Mouse (Mus musculus) hindbrain, embryonic 16.5 days (tissue): Measurements from ENCODE around the gene Pfdn2. TPM values are rescaled to one million over a fixed set of nuclear protein-coding genes. Genes with fewer than 3 reads are reported as not detected.

ENCODE experiments used
- ATAC-seq: fragments of 200-750 bp; cut with Nextera tagmentation; 2 replicates; pipeline ENCODE4 v1.8.0; 2017; ENCODE audit warnings: moderate TSS enrichment, moderate library complexity
- H3K27ac ChIP-seq: fragments of 300-500 bp; sonication (generic); 2 replicates; pipeline ENCODE4 v1.5.1; 2014; ENCODE audit warnings: low read depth, mild to moderate bottlenecking, control low read depth, low read length, moderate library complexity
- H3K27me3 ChIP-seq: fragments of 300-500 bp; sonication (generic); replicated peaks from 2 replicates; pipeline ENCODE4 v1.6.1; 2014; ENCODE audit warnings: low read length; ENCODE audit not compliant: control insufficient read depth, insufficient read depth
- H3K36me3 ChIP-seq: fragments of 300-500 bp; sonication (generic); 2 replicates; pipeline ENCODE4 v1.6.1; 2014; ENCODE audit warnings: mild to moderate bottlenecking, low read length, moderate library complexity, mixed read lengths; ENCODE audit not compliant: control insufficient read depth, insufficient read depth
- H3K4me1 ChIP-seq: fragments of 300-500 bp; sonication (generic); 2 replicates; pipeline ENCODE4 v1.6.1; 2014; ENCODE audit warnings: low read depth, low read length; ENCODE audit not compliant: control insufficient read depth, insufficient read depth
- H3K4me2 ChIP-seq: fragments of 300-500 bp; sonication (generic); 2 replicates; pipeline ENCODE4 v1.6.1; 2014; ENCODE audit warnings: mild to moderate bottlenecking, low read length, control low read depth, moderate library complexity
- H3K4me3 ChIP-seq: fragments of 300-500 bp; sonication (generic); 2 replicates; pipeline ENCODE4 v1.5.1; 2014; ENCODE audit warnings: mild to moderate bottlenecking, low read length, control low read depth, moderate library complexity
- H3K9ac ChIP-seq: fragments of 300-500 bp; sonication (generic); 2 replicates; pipeline ENCODE4 v1.6.1; 2014; ENCODE audit warnings: low read depth, mild to moderate bottlenecking, control low read depth, low read length, moderate library complexity
- H3K9me3 ChIP-seq: fragments of 300-500 bp; sonication (generic); 2 replicates; pipeline ENCODE4 v1.6.1; 2014; ENCODE audit warnings: mild to moderate bottlenecking, low read length, moderate library complexity; ENCODE audit not compliant: control insufficient read depth
- WGBS: fragments of 180-500 bp; shearing (Covaris S2); extraction: QIAGEN DNeasy Blood & Tissue Kit; methylation state at CpG from one replicate; pipeline ENCODE4 v1.1.7; 2014; 5-methylcytosine and 5-hydroxymethylcytosine counted together
- polyA plus RNA-seq: library from polyadenylated mRNA; unstranded; fragments of >200 nt; fragmentation: Nextera tagmentation; extraction: Ambion mirVana; gene quantifications from 2 replicates; pipeline ENCODE4 v1.2.1, GENCODE M21; 2015

Gene Pfdn2
- polyA plus RNA-seq, 1 experiment from 2014 or later, result 143 TPM

DNA sequence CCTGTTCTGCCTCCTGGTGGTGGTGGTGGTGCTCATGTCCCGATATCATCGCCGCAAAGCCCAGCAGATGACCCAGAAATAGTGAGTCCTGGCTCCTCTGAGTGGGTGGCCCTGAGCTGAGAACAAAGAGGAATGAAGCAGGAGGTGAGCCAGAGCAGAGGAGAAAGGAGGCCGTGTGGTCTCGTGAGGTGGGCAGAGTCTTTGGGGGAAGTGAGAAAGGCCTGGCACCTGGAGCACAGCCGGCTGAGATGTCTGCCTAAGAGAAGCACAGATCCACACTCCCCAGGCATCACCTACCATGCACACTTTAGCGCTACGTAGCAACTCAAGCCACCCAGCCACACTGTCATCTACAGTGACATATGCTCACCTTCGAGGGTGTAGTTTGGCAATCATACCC, 39.7 kb downstream of the Pfdn2 start:
- ATAC-seq, result no peak
- H3K9me3 ChIP-seq, result no peaks in the 10 kb centered on the region
- H3K27ac ChIP-seq, result no peak overlapping the region
- H3K27me3 ChIP-seq, result no peaks in the 10 kb centered on the region
- H3K36me3 ChIP-seq, result no peaks in the 10 kb centered on the region
- WGBS, result 65% methylated on average over 9 of the region's 9 CpGs
- H3K4me1 ChIP-seq, result peaks cover 2% of the 10 kb centered on the region; the same call in 1 of the 2 replicates
- no peak overlapping the region for H3K4me2 ChIP-seq
- no peak overlapping the region for H3K4me3 ChIP-seq
- no peak overlapping the region for H3K9ac ChIP-seq

DNA sequence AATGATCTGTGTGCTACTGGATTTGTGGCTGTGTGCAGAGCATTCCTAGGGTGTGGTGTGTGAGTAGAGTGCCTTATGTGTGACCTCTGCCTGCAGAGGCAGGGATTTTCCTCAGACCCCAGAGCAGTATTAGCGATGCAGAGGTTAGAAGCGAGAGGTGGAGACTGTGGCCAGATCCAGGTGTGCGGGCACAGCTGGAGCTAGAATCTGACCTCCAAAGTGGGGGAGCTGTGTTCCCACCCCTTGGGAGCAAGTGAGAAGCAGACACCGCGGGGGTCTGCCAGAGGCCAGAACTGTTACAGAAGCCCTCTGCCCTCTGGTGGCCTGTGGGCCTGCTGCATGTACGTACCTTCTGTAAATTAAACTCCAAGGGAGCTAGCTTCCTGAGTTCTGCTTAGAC, 41.6 kb downstream of the Pfdn2 start:
- Histone ChIP-seq H3K27ac (no peak overlapping the region), H3K27me3 (no peaks in the 10 kb centered on the region), H3K9me3 (no peaks in the 10 kb centered on the region), H3K36me3 (no peaks in the 10 kb centered on the region), H3K4me2 (no peak overlapping the region), H3K9ac (no peak overlapping the region), H3K4me1 (no peaks in the 10 kb centered on the region), H3K4me3 (no peak overlapping the region)
- 22% methylated on average over 6 of the region's 6 CpGs for WGBS
- ATAC-seq, result no peak; the same call in 1 of the 2 replicates

DNA sequence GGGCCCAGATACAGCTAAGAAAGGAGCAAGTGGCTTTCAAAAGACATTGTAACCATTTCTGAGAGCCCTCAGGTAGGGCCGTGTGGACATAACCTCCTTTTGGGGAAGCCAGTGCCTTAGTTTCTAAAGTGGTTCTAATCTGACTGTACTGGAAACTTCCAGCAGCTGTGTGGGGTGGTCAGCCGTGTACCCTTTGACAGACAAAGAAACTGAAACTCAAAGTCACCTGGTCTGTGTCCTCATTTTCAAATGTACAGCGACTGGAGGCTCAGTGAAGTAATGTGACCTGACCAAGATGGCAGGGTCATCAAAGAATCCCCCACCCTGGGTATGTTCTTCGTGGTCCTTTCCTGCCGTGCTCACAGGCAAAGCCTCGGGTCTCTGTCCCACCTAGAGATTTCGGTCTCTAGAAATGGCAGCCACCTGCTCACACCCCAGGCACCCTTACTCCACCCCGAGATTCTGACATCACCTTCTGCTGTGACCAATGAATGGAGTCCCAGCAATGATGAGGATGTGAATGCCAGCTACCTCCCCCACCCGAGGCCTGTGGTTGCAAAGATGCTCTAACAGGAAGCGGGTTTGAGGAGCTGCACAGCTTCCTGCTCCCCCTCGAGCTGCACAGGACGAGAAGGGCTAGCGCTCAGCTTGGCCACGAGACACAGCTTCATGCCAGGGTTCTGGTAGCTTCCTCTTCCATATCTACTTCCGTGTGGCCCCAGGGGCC, 43.1 kb downstream of the Pfdn2 start, which contains the start of gene Arhgap30:
TSS of gene Arhgap30 (plus strand) at position 579 of the 727 bp plus-strand sequence.
- H3K27me3 ChIP-seq, result no peaks in the 10 kb centered on the region
- no peak within 1 kb of the TSS for H3K9ac ChIP-seq
- WGBS, result 82% methylated on average over 15 of the region's 15 CpGs
- H3K4me1 ChIP-seq, result no peaks in the 10 kb centered on the region
- H3K27ac ChIP-seq, result no peak within 1 kb of the TSS
- no peaks in the 10 kb centered on the region for H3K36me3 ChIP-seq
- H3K4me3 ChIP-seq, result no peak within 1 kb of the TSS
- no peak for ATAC-seq
- H3K4me2 ChIP-seq, result no peak within 1 kb of the TSS
- no peaks in the 10 kb centered on the region for H3K9me3 ChIP-seq

DNA sequence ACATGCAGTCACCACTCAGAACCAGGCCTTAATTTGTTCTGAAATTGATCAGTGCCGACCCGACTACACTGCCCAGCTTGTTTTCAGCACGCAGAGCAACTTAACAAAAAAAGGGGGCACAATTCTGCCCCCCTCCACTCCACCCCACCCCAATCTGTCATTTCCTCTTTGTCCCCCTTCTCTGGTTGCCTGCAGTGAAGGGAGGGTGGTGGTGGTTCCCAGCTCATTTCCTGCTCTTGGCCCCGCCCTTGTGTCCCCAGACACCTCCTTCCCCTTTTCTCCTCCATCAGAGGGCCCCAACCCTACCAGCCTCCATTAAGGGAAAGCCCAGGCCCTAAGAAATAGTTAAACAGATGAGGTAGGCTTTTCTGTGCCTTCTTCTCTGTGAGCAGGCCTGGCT, 44.6 kb downstream of the Pfdn2 start:
- no peak for ATAC-seq
- H3K9me3 ChIP-seq, result no peaks in the 10 kb centered on the region

DNA sequence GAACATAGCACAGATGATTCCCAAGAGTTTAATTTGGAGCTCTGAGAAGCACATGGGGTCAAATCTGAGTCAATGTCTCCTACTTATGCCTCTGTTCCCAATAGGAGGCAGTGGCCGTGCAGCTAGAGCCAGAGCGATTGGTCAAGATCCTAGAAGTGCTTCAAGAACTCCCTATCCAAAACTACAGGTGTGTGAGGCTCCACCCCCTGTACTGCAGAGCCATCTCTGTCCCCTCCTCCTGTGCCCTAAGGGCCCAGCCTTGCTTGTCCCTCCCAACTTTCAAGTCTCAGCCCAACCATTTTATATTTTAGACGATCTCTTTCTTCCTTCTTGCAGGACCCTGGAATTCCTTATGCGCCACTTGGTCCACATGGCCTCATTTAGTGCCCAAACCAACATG, 56.4 kb downstream of the Pfdn2 start:
- H3K4me2 ChIP-seq, result no peak overlapping the region
- no peak overlapping the region for H3K4me3 ChIP-seq
- H3K4me1 ChIP-seq, result no peaks in the 10 kb centered on the region
- H3K9me3 ChIP-seq, result no peaks in the 10 kb centered on the region
- WGBS, result 84% methylated on average over 4 of the region's 4 CpGs
- no peaks in the 10 kb centered on the region for H3K27me3 ChIP-seq
- H3K27ac ChIP-seq, result no peak overlapping the region
- no peak overlapping the region for H3K9ac ChIP-seq
- no peaks in the 10 kb centered on the region for H3K36me3 ChIP-seq
- ATAC-seq, result no peak

More for the DNA sequence above, 44.6 kb downstream of the Pfdn2 start:
- H3K4me3 ChIP-seq, result no peak overlapping the region
- H3K4me1 ChIP-seq, result no peaks in the 10 kb centered on the region
- no peak overlapping the region for H3K9ac ChIP-seq
- no peak overlapping the region for H3K4me2 ChIP-seq
- H3K27me3 ChIP-seq, result peaks cover 2% of the 10 kb centered on the region; the same call in 1 of the 2 replicates
- 78% methylated on average over 4 of the region's 4 CpGs for WGBS
- no peaks in the 10 kb centered on the region for H3K36me3 ChIP-seq
- H3K27ac ChIP-seq, result no peak overlapping the region

DNA sequence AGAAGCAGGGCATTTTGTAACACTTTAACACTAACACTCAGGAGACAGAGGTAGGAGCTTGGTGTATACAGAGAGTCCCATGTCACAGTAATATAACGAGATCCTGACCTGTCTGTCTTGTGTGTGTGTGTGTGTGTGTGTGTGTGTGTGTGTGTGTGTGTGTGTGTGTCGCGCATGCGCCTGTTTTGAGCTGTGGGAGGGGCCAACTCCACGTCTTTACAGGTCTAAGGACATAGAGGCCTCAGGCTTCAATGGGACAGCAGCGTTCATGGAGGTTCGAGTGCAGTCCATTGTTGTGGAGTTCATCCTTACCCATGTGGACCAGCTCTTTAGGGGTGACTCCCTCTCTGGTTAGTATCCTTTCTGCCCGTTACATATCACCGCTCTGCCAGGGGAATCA, 57.5 kb downstream of the Pfdn2 start:
- H3K27me3 ChIP-seq, result no peaks in the 10 kb centered on the region
- WGBS, result 84% methylated on average over 9 of the region's 9 CpGs
- H3K9ac ChIP-seq, result no peak overlapping the region
- no peaks in the 10 kb centered on the region for H3K4me1 ChIP-seq
- no peak overlapping the region for H3K4me3 ChIP-seq
- H3K4me2 ChIP-seq, result no peak overlapping the region
- no peak for ATAC-seq
- no peak overlapping the region for H3K27ac ChIP-seq
- no peaks in the 10 kb centered on the region for H3K9me3 ChIP-seq
- no peaks in the 10 kb centered on the region for H3K36me3 ChIP-seq

DNA sequence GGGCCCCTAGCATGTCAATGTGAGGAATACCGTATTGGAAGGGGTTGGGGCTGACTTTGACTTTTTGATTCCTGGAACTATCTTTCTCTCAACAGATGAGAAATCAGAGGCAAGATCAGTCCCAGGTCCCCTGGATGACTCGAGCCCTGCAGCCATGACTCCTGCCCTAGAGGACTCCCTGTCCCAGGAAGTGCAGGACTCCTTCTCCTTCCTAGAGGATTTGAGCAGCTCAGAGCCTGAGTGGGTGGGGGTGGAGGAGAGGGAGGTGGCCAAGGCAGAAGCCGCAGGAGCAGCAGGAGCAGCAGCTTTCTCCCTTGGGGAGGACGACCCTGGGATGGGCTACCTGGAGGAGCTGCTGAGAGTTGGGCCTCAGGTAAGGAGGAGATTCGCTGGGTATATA, 61.8 kb downstream of the Pfdn2 start:
- no peaks in the 10 kb centered on the region for H3K4me1 ChIP-seq
- no peaks in the 10 kb centered on the region for H3K36me3 ChIP-seq
- ATAC-seq, result no peak
- peaks cover 9% of the 10 kb centered on the region for H3K27me3 ChIP-seq
- no peak overlapping the region for H3K4me3 ChIP-seq
- no peak overlapping the region for H3K9ac ChIP-seq
- no peaks in the 10 kb centered on the region for H3K9me3 ChIP-seq
- no peak overlapping the region for H3K27ac ChIP-seq
- no peak overlapping the region for H3K4me2 ChIP-seq
- WGBS, result 81% methylated on average over 5 of the region's 5 CpGs

Other genes starting within 250 kb of the Pfdn2 start
- gene Cfap126, start 231.8 kb upstream of the Pfdn2 start, polyA plus RNA-seq, result 11.6 and 11.8 TPM in 2 replicates
- 316 and 354 TPM in 2 replicates for gene Sdhc, start 195.1 kb upstream of the Pfdn2 start, polyA plus RNA-seq
- gene Mpz, start 195.0 kb upstream of the Pfdn2 start, polyA plus RNA-seq, result 4.7 and 5.3 TPM in 2 replicates
- 44.7 and 48.7 TPM in 2 replicates for gene Pcp4l1, start 149.4 kb upstream of the Pfdn2 start, polyA plus RNA-seq
- 0.26 and 0.73 TPM in 2 replicates for gene Nr1i3, start 131.7 kb upstream of the Pfdn2 start, polyA plus RNA-seq
- gene Tomm40l, start 123.2 kb upstream of the Pfdn2 start, polyA plus RNA-seq, result 60.9 and 69.6 TPM in 2 replicates
- 5.2 and 6.5 TPM in 2 replicates for gene Apoa2, start 120.6 kb upstream of the Pfdn2 start, polyA plus RNA-seq
- gene Fcer1g, start 111.3 kb upstream of the Pfdn2 start, polyA plus RNA-seq, result 25.5 and 25.7 TPM in 2 replicates
- gene Adamts4, start 95.2 kb upstream of the Pfdn2 start, polyA plus RNA-seq, result 6.0 and 6.6 TPM in 2 replicates
- gene Ndufs2, start 94.3 kb upstream of the Pfdn2 start, polyA plus RNA-seq, result 262 and 280 TPM in 2 replicates
- gene B4galt3, start 75.3 kb upstream of the Pfdn2 start, polyA plus RNA-seq, result 101 and 106 TPM in 2 replicates
- gene Ppox, start 64.5 kb upstream of the Pfdn2 start, polyA plus RNA-seq, result 42.7 and 47.9 TPM in 2 replicates
- 92.3 and 101 TPM in 2 replicates for gene Usp21, start 57.7 kb upstream of the Pfdn2 start, polyA plus RNA-seq
- 115 and 126 TPM in 2 replicates for gene Ufc1, start 50.6 kb upstream of the Pfdn2 start, polyA plus RNA-seq
- gene Dedd, start 16.5 kb upstream of the Pfdn2 start, polyA plus RNA-seq, result 46.5 and 49.5 TPM in 2 replicates
- gene Nit1, start within 50 bp of the Pfdn2 start, polyA plus RNA-seq, result 51.2 and 54.7 TPM in 2 replicates
- gene Klhdc9, start 15.1 kb downstream of the Pfdn2 start, polyA plus RNA-seq, result 3.3 and 4.3 TPM in 2 replicates
- 4.1 and 4.7 TPM in 2 replicates for gene Nectin4, start 24.4 kb downstream of the Pfdn2 start, polyA plus RNA-seq
- gene Arhgap30, start 43.3 kb downstream of the Pfdn2 start, polyA plus RNA-seq, result 0.73 and 0.79 TPM in 2 replicates
- gene Usf1, start 65.6 kb downstream of the Pfdn2 start, polyA plus RNA-seq, result 150 and 170 TPM in 2 replicates
- gene Tstd1, start 73.2 kb downstream of the Pfdn2 start, polyA plus RNA-seq, result 6.3 and 7.0 TPM in 2 replicates
- 14.1 and 15.6 TPM in 2 replicates for gene F11r, start 91.9 kb downstream of the Pfdn2 start, polyA plus RNA-seq
- gene Alyref2, start 157.8 kb downstream of the Pfdn2 start, polyA plus RNA-seq, result 25.7 and 28.3 TPM in 2 replicates
- gene Itln1, start 189.6 kb downstream of the Pfdn2 start, polyA plus RNA-seq, result not detected in 2 replicates
- gene Cd244a, start 213.5 kb downstream of the Pfdn2 start, polyA plus RNA-seq, result not detected in 2 replicates